Mouse (Mus musculus) forelimb bud, embryonic 11.5 days (tissue): ENCODE results near the gene Pask.
"Not testable (repeated sequence)": the region's sequence is repeated elsewhere in the genome, so short reads cannot be mapped to it uniquely, and the experiment has no call there.

Source experiments
- DNase-seq: peaks from one replicate; pipeline ENCODE4 v3.0.0-alpha.2; 2012; ENCODE audit warnings: low read depth, low spot score

Gene Pask

DNA sequence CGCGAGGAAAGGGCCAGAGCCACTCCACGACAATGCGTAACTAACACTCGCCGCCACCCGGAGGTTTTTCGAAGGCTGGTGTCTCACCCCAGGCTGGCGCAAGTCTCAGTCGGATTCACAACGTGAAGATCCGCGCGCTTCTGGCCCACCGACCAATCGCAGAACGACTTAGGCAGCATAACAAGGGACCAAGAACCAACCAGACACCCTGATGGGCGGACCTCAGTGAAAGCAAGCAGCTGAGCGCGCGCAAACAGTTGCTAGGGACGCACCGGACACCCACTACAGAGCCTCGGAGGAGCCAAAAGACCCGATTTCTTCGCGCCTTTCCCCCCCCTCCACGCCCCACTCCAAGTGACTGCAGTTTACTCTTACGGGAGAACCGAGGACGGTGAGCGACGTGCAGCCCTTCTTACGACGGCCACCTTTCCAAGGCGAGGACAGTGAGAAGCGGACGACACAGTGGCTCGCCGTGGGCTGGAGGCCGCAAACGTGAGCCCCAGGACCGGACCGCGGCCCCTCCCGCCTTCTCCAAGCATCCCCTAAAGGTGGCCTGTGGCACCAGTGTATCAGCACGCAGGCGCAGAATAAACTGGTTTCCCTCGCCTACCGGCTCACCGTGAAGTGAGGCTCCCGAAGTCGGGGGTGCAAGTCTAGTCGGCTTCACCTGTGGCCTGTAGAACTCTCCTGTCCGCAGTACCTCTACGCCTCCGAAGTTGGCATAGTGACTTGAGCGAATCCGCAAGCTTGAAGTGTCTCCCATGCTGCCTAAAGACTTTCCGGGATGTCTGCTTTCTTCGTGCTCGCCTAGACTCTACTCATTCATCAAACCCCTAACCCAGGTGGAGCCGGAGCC lies at the start of gene Pask, which contains the start of gene Ppp1r7:
Gene Pask (minus strand): TSS at position 835 of the 856 bp plus-strand sequence.
Gene Ppp1r7 (plus strand): TSS at position 207 of the 856 bp plus-strand sequence.
- DNase-seq, result peak; percentile 95

DNA sequence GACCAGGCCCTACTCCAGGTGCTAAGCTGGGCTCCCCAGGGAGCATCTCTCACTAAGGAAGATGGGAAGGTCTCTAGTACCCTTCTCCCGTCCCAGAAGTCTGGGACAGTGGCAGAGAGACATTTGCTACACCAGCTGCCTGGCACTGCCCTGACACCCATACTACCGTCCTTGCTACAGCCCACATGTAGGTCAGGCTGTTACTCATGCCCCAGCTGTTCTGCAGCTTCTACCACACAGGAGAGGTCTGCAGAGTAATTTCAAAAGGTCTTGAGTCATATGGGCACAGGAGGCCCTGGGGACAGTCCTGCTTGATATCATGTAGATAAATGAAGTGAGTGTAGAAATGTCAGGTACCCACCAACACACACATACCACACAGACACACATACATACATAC lies 45.6 kb upstream of the Pask start:
- no peak for DNase-seq

DNA sequence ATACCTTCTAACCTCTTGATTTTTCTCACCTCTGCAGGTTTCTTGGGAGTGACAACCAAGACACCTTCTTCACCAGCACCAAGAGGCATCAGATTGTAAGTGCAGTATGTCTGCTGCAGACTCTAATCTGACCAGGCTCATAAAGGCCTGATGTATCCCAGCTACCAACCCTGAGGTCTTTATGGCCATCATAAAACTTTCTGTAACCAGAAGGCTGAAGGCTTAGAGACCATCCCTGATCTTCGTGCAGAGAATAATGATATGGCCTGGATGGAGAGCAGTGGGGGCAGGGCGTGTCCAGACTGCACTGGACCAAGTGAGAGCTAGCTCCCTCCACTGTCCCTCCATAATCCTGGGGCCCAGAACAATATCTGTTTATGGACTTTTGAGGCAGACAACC lies 43.9 kb upstream of the Pask start:
- no peak for DNase-seq

DNA sequence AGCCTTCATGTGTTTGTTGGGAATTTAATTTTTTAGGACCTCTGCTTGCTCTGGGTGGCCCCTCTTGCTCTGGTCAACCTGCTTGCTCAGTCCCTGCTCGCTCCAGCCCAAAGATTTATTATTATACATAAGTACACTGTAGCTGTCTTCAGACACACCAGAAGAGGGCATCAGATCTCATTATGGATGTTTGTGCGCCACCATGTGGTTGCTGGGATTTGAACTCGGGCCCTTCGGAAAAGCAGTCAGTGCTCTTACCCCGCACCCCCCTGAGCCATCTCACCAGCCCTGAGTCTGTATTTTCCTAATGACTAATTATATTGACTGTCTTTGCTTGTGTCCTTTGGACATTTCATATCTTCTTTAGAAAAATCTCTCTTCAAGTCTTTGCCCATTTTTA lies 35.8 kb upstream of the Pask start:
- DNase-seq, result no peak

DNA sequence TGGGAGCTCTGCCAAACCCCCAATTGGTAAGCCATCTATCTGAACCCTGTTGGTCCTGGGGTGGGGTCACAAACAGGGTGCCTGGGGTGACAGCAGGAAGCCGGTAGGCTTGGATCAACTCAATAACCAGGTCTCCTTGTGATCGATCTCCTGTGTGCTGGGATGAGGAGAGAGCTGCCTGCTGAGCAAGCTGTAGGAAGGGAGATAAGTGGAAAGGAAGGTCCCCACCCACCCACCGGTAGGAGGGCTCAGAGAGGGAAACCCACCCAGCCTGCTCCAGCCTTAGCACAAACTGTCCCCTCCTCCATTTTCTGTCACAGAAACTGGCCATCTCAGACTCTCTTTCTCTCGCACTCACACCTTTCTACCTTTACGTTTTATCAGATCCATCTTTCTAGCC lies 34.0 kb upstream of the Pask start:
- no peak for DNase-seq

DNA sequence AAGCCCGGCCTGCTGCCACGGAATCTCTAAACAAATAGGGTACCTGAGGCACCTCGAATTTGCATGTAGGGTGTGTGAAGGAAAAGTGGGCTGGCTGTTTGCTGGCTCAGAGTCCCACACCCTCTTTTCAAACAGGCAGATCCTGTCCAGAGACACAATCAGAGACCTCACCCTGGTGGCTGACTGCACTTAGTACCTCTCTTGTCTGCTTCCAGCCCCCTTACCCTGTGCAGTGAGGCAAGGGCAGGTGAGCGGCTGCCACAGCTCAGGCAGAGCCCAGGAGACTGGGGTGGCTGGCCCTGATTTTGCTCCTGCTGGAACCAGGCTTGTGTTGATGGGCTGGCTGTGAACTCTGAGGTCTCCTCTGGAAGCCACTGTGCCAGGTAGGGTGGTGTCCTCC lies 30.4 kb upstream of the Pask start, which contains the start of gene Ano7:
Gene Ano7 (plus strand): TSS at position 266 of the 400 bp plus-strand sequence.
- no peak for DNase-seq

DNA sequence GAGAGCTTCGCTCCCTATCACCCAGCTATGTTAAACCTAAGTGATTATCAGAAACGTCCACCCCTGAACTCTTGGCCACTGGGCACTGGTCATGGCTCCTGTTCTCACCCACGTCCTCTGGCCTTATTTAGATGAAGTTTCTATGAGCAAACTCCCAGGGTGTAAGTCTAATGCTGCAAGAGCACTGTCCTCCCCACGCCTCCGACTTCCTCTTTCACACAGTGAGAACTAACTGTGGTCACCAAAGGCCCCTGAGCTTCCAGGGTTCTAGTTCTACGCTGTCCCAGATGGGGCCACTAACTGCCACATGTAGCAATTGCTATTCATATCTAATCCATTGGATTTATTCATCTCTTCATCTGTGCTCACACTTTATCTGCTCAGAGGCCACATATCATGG lies 22.4 kb upstream of the Pask start:
- DNase-seq, result no peak

DNA sequence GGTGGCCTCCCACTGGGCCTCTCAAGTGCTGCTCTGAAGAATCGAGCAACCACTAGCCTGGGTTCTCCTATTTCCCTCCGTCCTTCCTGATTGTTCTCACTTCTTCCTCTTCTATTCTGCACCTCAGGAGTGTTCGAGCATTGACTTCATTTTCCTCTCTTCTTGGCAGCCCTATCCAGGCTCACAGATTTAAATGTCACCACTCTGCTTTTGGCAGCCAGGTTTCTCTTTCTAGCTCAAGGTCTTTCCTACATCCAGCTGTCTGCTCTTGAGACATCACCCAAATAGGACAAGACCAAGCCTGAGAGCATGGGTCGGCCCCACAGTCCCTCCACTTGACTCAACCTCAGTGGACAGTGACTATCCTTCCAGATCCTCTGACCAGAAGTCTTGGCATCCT lies 19.4 kb upstream of the Pask start:
- no peak for DNase-seq

DNA sequence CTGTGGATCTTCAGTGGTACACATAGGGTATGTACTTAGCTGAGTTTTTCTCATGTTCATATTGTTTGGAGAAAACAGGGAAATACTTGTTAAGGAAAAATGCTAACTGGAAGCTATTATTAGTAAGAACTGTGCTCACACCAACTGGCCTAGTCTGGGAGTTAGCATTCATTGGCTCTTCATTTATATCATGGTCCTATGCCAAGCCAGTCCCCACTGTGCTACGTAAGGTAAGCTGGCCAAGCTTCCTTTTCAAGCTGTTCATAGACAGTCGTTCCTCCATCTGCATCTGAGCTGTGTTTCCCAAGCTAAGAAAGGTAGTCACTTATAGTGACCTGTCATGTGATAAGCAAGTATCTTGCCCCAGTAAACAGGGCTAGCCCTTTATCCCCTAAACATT lies 9.4 kb upstream of the Pask start:
- no peak for DNase-seq

DNA sequence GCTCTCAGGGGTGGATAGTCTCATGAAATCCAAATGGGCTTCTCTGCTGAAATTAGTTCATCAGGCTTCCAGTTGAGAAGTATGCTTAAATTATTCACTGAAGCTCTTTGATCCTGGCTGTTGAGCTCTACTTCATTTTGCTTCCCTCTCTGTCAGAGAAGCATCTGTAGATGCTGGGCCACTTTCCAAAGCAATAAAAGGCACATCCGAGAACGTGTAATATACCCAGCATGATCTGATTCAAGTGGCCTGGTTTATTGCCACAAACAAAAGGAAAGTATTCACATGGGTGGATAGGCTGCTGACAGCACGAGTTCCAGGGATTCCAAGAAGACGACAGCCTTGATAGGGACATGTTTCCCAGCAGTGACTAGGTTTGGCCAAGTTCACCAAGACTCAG lies 6.4 kb upstream of the Pask start:
- no peak for DNase-seq

DNA sequence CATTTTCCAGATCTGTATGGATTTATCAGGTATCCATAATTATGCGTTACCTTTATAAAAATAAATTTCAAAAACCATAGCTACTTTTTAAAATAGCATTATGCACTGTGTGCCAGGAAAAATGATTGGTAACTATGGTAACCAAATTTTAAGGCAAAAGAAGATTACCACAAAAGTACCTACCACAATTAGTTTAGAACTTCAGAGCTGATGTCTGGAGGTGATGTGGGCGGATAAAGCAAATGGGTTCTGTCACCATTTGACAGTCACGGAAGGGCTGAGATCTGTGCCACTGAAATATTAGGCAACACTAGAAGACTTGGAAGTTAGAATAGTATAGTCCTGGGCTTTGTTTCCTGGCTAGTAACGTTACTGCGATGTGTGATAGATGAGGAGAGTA lies 3.9 kb upstream of the Pask start:
- no peak for DNase-seq

DNA sequence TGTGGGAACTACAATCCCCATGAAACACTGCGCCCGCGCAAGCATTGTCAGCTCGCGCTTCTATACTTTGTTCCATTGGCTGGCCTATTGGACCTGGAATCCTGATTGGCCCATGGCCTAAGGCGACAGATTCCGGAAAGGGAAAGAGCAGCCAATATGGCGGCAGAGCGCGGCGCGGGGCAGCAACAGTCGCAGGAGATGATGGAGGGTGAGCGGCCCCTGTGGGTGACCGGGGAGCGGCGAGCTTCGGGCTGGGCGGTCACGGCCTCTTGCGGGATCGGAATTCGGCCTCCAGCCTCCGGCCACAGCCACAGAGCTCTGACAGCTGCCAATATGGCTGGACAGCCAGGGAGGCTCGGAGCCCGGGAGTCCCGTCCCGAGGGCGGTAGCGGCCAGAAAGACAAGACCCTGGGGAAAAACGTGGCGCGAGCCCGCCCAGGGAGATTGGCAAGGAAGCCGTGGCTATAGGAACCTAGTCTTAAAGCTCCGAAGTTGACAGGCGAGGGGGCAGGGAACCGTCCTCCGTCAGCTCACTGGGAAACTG lies 294 bp upstream of the Pask start:
- DNase-seq, result peak; percentile 96

DNA sequence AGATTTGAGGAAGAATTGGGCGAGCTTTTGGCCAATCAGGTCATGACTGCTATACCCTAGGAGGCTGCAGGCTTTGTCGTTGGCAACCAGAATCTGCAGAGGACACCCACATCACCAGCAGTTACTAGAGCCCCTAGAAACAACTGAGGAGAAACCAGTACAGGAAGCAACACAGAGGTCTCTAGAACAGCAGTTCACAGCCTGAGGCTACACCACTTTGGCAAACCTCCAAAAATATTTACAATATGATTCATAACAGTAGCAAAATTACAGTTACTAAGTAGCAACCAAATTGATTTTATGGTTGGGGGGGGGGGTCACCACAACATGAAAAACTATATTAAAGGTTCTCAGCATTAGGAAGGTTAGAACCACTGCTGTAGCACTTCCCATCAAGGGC lies 8.7 kb downstream of the Pask start:
- DNase-seq, result no peak

DNA sequence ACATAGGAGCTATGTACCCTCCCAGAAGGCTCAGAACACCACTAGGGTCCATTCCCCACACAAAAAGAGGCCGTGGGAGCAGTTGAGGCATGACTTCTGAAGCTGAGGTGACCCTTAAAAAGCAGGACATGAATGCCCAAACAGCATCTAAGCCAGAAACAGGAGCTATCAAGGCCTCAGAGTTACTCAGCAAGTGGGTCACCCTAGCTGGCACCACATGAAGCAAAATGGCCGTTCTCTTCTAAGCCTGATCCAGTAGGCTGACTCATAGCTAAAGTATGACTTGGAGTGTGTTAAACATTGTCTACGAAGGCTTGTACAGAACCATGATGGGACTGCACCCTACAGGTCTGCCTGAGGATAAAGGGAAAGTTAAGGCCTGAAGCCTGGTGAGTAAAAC lies 16.8 kb downstream of the Pask start:
- no peak for DNase-seq

DNA sequence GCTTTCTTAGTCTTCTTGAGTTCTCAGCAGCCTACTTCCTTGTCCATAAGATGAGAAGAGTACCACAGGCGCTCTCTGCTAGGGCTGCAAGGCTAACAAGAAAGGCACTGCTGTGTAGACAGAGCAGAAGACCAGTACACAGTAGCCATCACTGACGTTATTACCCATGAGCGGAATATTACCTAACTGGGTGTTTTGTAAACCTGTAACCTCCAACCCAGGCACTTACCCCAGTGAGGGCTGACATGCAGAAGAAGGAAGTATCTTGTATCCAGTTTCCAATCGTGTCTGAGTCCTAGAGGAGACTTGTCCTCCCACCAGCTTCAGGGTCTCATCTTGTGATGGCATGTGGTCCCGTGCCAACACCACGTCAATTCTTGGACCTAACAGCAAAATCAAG lies 19.3 kb downstream of the Pask start:
- no peak for DNase-seq

DNA sequence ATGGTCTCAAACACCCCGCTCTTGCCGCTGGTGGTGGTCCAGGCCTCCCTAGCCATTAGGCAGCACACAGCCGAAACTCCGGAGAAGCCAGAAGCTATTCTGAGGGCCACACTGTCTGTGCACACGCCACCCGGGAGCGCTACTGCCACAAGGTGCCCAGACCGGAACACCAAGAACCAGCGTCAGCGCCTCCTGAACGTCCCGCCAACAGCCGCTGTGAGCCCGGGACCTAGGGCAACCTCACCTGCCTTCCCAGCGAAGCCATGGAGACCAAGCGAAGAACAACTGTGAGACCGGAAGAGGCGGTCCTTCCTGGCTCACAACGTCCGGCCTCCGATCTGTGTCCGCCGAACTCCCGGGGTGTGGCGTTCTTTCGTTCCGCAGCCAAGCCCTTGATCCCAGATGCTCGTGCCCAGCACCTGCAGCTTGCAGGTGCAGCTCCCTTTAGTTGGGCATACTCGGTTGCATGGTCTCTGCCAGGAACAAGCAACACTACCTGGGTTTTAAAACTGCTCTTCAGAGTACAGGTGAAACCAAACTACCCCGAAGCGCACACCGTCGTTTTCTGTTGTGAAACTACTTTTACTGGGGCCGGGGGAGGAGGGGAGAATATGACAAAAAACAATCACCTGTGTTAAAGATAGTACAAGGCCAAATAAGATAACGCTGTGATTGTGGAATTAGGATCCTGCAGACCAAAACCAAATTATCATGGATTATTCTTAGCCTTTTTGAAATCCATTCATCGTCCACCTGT lies 37.5 kb downstream of the Pask start, which contains the start of gene Mterf4:
Gene Mterf4 (minus strand): TSS at position 335 of the 757 bp plus-strand sequence.
- peak; percentile 85 for DNase-seq

DNA sequence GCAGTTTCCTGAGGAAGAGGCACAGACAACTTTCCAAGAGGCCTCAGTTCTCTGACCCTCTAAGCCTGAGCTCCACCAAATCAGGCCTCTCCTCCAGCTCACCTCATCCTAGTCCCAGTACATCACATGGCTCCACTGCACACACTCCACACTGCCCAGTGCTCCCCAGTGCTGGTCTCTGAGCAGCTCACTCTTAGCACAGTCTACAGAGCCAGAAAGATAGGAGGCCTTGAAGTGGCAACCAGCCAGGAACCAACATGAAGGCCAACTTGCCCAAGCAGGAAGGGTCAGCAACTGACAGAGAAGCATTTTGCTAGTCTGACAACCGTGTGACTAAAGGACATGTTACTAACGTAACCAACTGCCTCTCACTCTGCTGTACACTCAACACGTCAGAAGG lies 42.7 kb downstream of the Pask start:
- no peak for DNase-seq

DNA sequence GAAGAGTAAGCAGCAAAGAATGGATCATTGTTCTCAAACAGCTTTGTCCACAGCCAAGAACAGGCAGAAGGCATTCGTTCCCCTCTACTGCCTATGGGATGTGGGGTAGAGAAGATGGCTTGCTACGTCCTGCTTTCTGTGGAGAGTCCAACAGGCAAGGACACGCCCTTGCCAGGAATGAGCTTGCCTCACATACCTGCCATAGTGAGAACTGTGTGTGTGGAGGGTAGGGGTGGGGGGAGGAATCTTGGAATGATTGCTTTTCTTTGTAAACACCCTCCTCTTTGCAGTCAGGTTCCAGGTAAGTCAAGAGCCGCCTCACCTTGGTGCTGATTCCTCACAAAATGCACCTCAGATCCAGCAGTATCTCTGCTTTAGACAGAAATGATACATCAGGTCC lies 43.5 kb downstream of the Pask start:
- DNase-seq, result no peak

DNA sequence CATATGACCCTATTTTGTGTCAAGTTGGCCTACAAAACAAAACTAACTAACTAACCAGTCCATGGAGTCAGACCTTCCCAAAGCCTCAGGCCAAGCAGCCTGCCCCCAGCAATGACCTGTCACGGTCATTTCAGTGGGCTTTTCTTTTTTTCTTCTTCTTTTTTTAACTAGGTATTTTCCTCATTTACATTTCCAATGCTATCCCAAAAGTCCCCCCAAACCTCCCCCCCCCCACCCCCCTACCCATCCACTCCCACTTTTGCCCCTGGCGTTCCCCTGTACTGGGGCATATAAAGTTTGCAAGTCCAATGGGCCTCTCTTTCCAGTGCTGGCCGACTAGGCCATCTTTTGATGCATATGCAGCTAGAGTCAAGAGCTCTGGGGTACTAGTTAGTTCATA lies 48.8 kb downstream of the Pask start:
- not testable (repeated sequence) for DNase-seq

DNA sequence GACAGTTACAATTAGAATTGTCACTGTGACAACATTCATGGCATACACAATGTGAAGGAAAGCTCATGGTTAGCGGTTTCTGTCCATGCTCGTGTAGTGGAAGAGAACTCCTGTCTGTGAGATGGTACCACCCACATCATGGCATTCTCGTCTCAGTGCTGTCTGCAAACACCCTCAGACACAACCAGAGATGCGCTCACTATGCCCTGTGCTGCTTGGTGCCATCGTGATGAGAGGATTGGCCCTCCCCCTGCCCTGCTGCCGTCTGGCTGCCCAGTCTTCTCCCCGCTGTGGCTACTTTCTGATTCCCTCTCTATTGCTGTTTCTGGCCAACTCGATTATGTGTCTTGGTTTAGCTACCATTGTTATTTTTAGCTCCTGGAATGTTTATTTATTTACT lies 51.3 kb downstream of the Pask start:
- no peak for DNase-seq

DNA sequence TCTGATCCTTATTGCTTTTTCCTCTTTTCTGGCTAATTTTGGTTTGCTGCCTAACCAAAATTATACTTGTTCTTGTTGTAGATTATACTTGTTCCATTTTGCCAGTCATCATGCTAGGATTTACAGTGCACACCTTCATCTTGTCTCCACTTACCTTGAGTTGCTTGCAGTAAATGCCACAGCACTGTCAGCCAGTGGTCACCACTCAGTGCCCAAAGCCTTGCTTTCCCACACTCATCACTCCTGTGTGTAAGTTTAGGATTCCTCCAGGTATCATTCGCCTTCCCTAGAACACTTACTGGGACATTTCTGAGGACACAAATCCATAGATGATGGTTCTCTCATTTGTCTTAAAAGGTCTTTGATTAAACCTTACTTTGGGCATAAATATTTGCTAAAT lies 51.7 kb downstream of the Pask start:
- no peak for DNase-seq

DNA sequence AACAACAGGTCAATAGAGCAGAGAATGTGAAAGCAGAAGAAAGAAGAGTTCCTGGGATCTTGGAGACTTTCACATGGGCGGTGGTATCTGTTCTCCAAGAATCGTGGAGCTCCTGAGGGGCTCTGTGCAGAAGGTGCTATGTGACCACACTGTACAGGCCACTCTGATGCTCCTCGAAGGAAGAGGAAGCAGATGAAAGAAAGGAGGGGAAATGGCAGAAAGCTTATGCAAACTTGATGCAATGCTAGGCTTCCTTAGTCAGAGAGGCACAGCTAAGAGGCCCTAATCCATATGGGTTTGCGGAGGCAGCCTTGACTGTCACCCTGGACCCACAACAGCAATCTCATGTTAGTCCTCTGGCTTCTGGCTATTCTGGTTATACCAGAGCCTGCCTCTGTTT lies 52.3 kb downstream of the Pask start:
- DNase-seq, result no peak
